8 mouse cellular contexts compared by ENCODE assay signal in the genomic region with DNA sequence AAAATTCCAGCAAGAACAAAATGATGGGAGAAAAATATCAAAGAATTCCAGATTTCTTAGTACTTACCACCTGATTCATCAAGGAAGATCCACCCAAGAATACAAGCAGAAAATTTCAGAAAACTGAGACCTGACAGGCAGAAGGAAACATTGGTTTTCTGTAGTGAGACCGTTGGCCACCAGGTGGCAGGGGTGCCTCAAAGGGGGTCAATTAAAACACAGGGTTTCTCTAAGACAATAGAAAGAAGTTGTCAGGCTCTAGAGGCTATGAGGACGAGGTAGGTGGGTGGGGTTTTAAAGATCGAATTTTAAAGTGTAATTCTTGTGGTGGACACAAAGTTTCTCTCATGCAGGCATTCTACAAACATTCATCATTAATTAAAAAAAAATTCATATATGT. TPM values are rescaled to one million over a fixed set of nuclear protein-coding genes. Genes with fewer than 3 reads are reported as not detected.
DNase-seq lines count a peak whose midpoint lies in the region; ATAC-seq and TF ChIP-seq lines count a peak whose summit lies in the region.

No protein-coding gene starts in this region.

- no peaks in the 10 kb centered on the region for H3K27me3 ChIP-seq in forebrain, embryonic 10.5 days (ENCODE audit: poor library complexity, severe bottlenecking)
- no peaks in the 10 kb centered on the region for H3K27me3 ChIP-seq in forebrain, embryonic 15.5 days
- H3K27me3 ChIP-seq in embryonic facial prominence, embryonic 11.5 days (ENCODE audit: control insufficient read depth, insufficient read depth, low read length), result no peaks in the 10 kb centered on the region
- no peaks in the 10 kb centered on the region for H3K27me3 ChIP-seq in intestine, embryonic 16.5 days (replicated peaks; ENCODE audit: control insufficient read depth, insufficient read depth, low read length)
- H3K27me3 ChIP-seq in liver, postnatal 0 days (ENCODE audit: insufficient read depth, low read length), result no peaks in the 10 kb centered on the region

- no peaks in the 10 kb centered on the region for H3K36me3 ChIP-seq in forebrain, embryonic 10.5 days (replicated peaks)
- H3K36me3 ChIP-seq in forebrain, embryonic 15.5 days, result no peaks in the 10 kb centered on the region
- no peaks in the 10 kb centered on the region for H3K36me3 ChIP-seq in embryonic facial prominence, embryonic 11.5 days (replicated peaks; ENCODE audit: control insufficient read depth, insufficient read depth, low read depth, low read length)
- no peaks in the 10 kb centered on the region for H3K36me3 ChIP-seq in intestine, embryonic 16.5 days (ENCODE audit: control insufficient read depth, insufficient read depth, low read length)
- no peaks in the 10 kb centered on the region for H3K36me3 ChIP-seq in liver, postnatal 0 days (replicated peaks; ENCODE audit: insufficient read depth, low read length)

- H3K27ac ChIP-seq in forebrain, embryonic 10.5 days, result no peak overlapping the region
- H3K27ac ChIP-seq in forebrain, embryonic 15.5 days (replicated peaks), result no peak overlapping the region
- H3K27ac ChIP-seq in bone marrow, adult 2 months (ENCODE audit: control insufficient read depth, insufficient read depth, low read depth, low read length, poor library complexity), result no peak overlapping the region
- no peak overlapping the region for H3K27ac ChIP-seq in embryonic facial prominence, embryonic 11.5 days (replicated peaks; ENCODE audit: low read depth, low read length)
- H3K27ac ChIP-seq in intestine, embryonic 16.5 days (ENCODE audit: low read length), result no peak overlapping the region
- no peak overlapping the region for H3K27ac ChIP-seq in liver, postnatal 0 days (ENCODE audit: low read depth)

- TF ChIP-seq EP300 in liver, postnatal 0 days (IDR thresholded peaks at IDR 0.05; ENCODE audit: low read depth), result no peak

- TF ChIP-seq CTCF in bone marrow, adult 2 months (IDR thresholded peaks at IDR 0.05; ENCODE audit: control insufficient read depth, insufficient read depth, low read length), result peak; percentile 67
- TF ChIP-seq CTCF in liver, postnatal 0 days (IDR thresholded peaks at IDR 0.05; ENCODE audit: low read depth), result peak; percentile 76

- peak; percentile 42 for DNase-seq in forebrain, embryonic 10.5 days (ENCODE audit: extremely low spot score, low spot score)
- DNase-seq in CD4-positive helper T cell, adult 2 months (ENCODE audit: low read depth, low spot score), result peak; percentile 65
- peak; percentile 69 for DNase-seq in embryonic facial prominence, embryonic 11.5 days (ENCODE audit: low spot score)
- DNase-seq in liver, postnatal 0 days, result peak; percentile 71
- peak; percentile 53 for DNase-seq in ovary, postnatal 36 days (ENCODE audit: low spot score)

- no peak overlapping the region for H3K4me3 ChIP-seq in forebrain, embryonic 10.5 days
- H3K4me3 ChIP-seq in forebrain, embryonic 15.5 days, result no peak overlapping the region
- H3K4me3 ChIP-seq in bone marrow, adult 2 months (replicated peaks; ENCODE audit: control insufficient read depth, low read depth, low read length), result no peak overlapping the region
- no peak overlapping the region for H3K4me3 ChIP-seq in embryonic facial prominence, embryonic 11.5 days (ENCODE audit: low read depth, low read length)
- no peak overlapping the region for H3K4me3 ChIP-seq in intestine, embryonic 16.5 days (ENCODE audit: low read length)
- no peak overlapping the region for H3K4me3 ChIP-seq in liver, postnatal 0 days (ENCODE audit: low read depth, low read length)

- 21% methylated on average over 3 of the region's 3 CpGs for WGBS in forebrain, embryonic 10.5 days
- WGBS in forebrain, embryonic 15.5 days, result 18% methylated on average over 3 of the region's 3 CpGs
- WGBS in bone marrow, adult 2 months, result 3% methylated on average over 3 of the region's 3 CpGs
- WGBS in embryonic facial prominence, embryonic 11.5 days, result 20% methylated on average over 3 of the region's 3 CpGs
- 7% methylated on average over 3 of the region's 3 CpGs for WGBS in intestine, embryonic 16.5 days
- 9% methylated on average over 3 of the region's 3 CpGs for WGBS in liver, postnatal 0 days (ENCODE audit: insufficient replicate concordance)

- TF ChIP-seq POLR2A in bone marrow, adult 2 months (IDR thresholded peaks at IDR 0.05; ENCODE audit: borderline replicate concordance, control insufficient read depth, low read depth, low read length), result no peak

- H3K4me1 ChIP-seq in forebrain, embryonic 10.5 days, result no peaks in the 10 kb centered on the region
- no peaks in the 10 kb centered on the region for H3K4me1 ChIP-seq in forebrain, embryonic 15.5 days
- no peaks in the 10 kb centered on the region; the same call in 1 of the 2 replicates for H3K4me1 ChIP-seq in bone marrow, adult 2 months (ENCODE audit: control insufficient read depth, insufficient read depth, low read length)
- no peaks in the 10 kb centered on the region for H3K4me1 ChIP-seq in embryonic facial prominence, embryonic 11.5 days (ENCODE audit: control insufficient read depth, insufficient read depth, low read length)
- no peaks in the 10 kb centered on the region for H3K4me1 ChIP-seq in intestine, embryonic 16.5 days (ENCODE audit: control insufficient read depth, insufficient read depth, low read length)
- H3K4me1 ChIP-seq in liver, postnatal 0 days (ENCODE audit: insufficient read depth), result no peaks in the 10 kb centered on the region

- no peaks in the 10 kb centered on the region for H3K9me3 ChIP-seq in forebrain, embryonic 10.5 days
- no peaks in the 10 kb centered on the region for H3K9me3 ChIP-seq in forebrain, embryonic 15.5 days
- H3K9me3 ChIP-seq in embryonic facial prominence, embryonic 11.5 days (replicated peaks; ENCODE audit: control insufficient read depth, low read length), result no peaks in the 10 kb centered on the region
- no peaks in the 10 kb centered on the region for H3K9me3 ChIP-seq in intestine, embryonic 16.5 days (ENCODE audit: control insufficient read depth, low read length)
- H3K9me3 ChIP-seq in liver, postnatal 0 days (ENCODE audit: low read length), result no peaks in the 10 kb centered on the region

- no peak overlapping the region for H3K4me2 ChIP-seq in forebrain, embryonic 15.5 days (replicated peaks)
- H3K4me2 ChIP-seq in embryonic facial prominence, embryonic 11.5 days (ENCODE audit: low read depth, low read length), result no peak overlapping the region
- H3K4me2 ChIP-seq in intestine, embryonic 16.5 days (ENCODE audit: low read depth, low read length), result no peak overlapping the region
- no peak overlapping the region for H3K4me2 ChIP-seq in liver, postnatal 0 days (ENCODE audit: low read depth, low read length)

- no peak overlapping the region for H3K9ac ChIP-seq in forebrain, embryonic 15.5 days (replicated peaks)
- no peak overlapping the region for H3K9ac ChIP-seq in embryonic facial prominence, embryonic 11.5 days (replicated peaks; ENCODE audit: low read length)
- no peak overlapping the region for H3K9ac ChIP-seq in intestine, embryonic 16.5 days (ENCODE audit: low read depth, low read length)
- H3K9ac ChIP-seq in liver, postnatal 0 days (replicated peaks), result no peak overlapping the region

- no peak; the same call in 1 of the 2 replicates for ATAC-seq in forebrain, embryonic 15.5 days (replicated peaks)
- ATAC-seq in embryonic facial prominence, embryonic 11.5 days (replicated peaks; ENCODE audit: insufficient number of reproducible peaks, low FRiP score, low TSS enrichment, low read depth), result no peak
- peak; percentile 48 for ATAC-seq in intestine, embryonic 16.5 days
- no peak for ATAC-seq in liver, postnatal 0 days

RNA-seq across cellular contexts. Expression of gene Gatm, which starts 41.7 kb away (rescaled TPM):
- polyA plus RNA-seq in forebrain, embryonic 10.5 days (2016; fragmentation: Nextera tagmentation; extraction: Ambion mirVana), result 17.7 and 19.0 TPM in 2 replicates
- 22.8 and 24.2 TPM in 2 replicates for polyA plus RNA-seq in forebrain, embryonic 15.5 days (2015; fragmentation: Nextera tagmentation; extraction: Ambion mirVana)
- polyA plus RNA-seq in bone marrow, adult 2 months (2011; ENCODE audit: insufficient read depth, insufficient read length, low replicate concordance, missing spikeins), result 16.6 and 19.8 TPM in 2 replicates
- 10.4 and 12.2 TPM in 2 replicates for polyA plus RNA-seq in embryonic facial prominence, embryonic 11.5 days (2014; fragmentation: Nextera tagmentation; extraction: Ambion mirVana)
- polyA plus RNA-seq in intestine, embryonic 16.5 days (2015; fragmentation: Nextera tagmentation; extraction: Ambion mirVana), result 22.3 and 22.8 TPM in 2 replicates
- polyA plus RNA-seq in liver, postnatal 0 days (2015; fragmentation: Nextera tagmentation; extraction: Ambion mirVana), result 28.0 and 30.6 TPM in 2 replicates
